Comparison of ENCODE assay signal across 22 mouse cellular contexts in genomic region chr4:20988474-20988873, GRCm38 (mm10).
DNase-seq lines count a peak whose midpoint lies in the region; ATAC-seq and TF ChIP-seq lines count a peak whose summit lies in the region.
"Had no signal": no experiment of that assay in that cellular context is flagged by ENCODE, and none has a peak within 500 bp of the region (broad histone marks: within the 10 kb centered on the region; RNA-seq: fewer than 3 reads in every experiment).

No protein-coding gene starts in this region.

- H3K36me3 ChIP-seq in forebrain, embryonic 13.5 days (ENCODE audit: poor library complexity, severe bottlenecking), result no peaks in the 10 kb centered on the region
- no peaks in the 10 kb centered on the region for H3K36me3 ChIP-seq in forebrain, embryonic 15.5 days
- H3K36me3 ChIP-seq in forebrain, postnatal 0 days (ENCODE audit: insufficient read depth), result no peaks in the 10 kb centered on the region
- no peaks in the 10 kb centered on the region for H3K36me3 ChIP-seq in forebrain, embryonic 10.5 days (replicated peaks)
- H3K36me3 ChIP-seq in hindbrain, embryonic 16.5 days (ENCODE audit: control insufficient read depth, insufficient read depth, low read length), result no peaks in the 10 kb centered on the region
- H3K36me3 ChIP-seq in hindbrain, embryonic 10.5 days, result no peaks in the 10 kb centered on the region
- no peaks in the 10 kb centered on the region for H3K36me3 ChIP-seq in midbrain, postnatal 0 days (ENCODE audit: insufficient read depth, low read length)
- H3K36me3 ChIP-seq in midbrain, embryonic 15.5 days (replicated peaks), result no peaks in the 10 kb centered on the region
- H3K36me3 ChIP-seq: heart, embryonic 12.5 days; heart, embryonic 15.5 days had no signal

- 0 out of 2 replicates have a peak, but pooled peaks have one; percentile 62 for ATAC-seq in forebrain, embryonic 13.5 days
- ATAC-seq in forebrain, embryonic 15.5 days (replicated peaks), result no peak; the same call in 1 of the 2 replicates
- ATAC-seq in forebrain, postnatal 0 days, result peak; percentile 56; the same call in 1 of the 2 replicates
- ATAC-seq in hindbrain, embryonic 16.5 days, result peak; percentile 79
- ATAC-seq in midbrain, postnatal 0 days (ENCODE audit: low FRiP score), result no peak
- no peak; the same call in 1 of the 2 replicates for ATAC-seq in midbrain, embryonic 15.5 days (replicated peaks)
- ATAC-seq: activated CD4-positive, CD25-positive, alpha-beta regulatory T cell, adult 4 months; intestine, postnatal 0 days had no signal

- no peak overlapping the region for H3K4me3 ChIP-seq in forebrain, embryonic 13.5 days
- no peak overlapping the region for H3K4me3 ChIP-seq in forebrain, embryonic 15.5 days
- H3K4me3 ChIP-seq in forebrain, postnatal 0 days (ENCODE audit: low read depth, low read length), result no peak overlapping the region
- H3K4me3 ChIP-seq in forebrain, embryonic 10.5 days, result no peak overlapping the region
- no peak overlapping the region for H3K4me3 ChIP-seq in hindbrain, embryonic 16.5 days (ENCODE audit: low read length)
- H3K4me3 ChIP-seq in hindbrain, embryonic 10.5 days, result no peak overlapping the region
- H3K4me3 ChIP-seq in midbrain, postnatal 0 days (ENCODE audit: low read depth, low read length), result no peak overlapping the region
- no peak overlapping the region for H3K4me3 ChIP-seq in midbrain, embryonic 15.5 days
- H3K4me3 ChIP-seq: heart, embryonic 12.5 days; heart, embryonic 15.5 days had no signal

- peak; percentile 4 for DNase-seq in forebrain, postnatal 0 days
- DNase-seq in forebrain, embryonic 10.5 days (ENCODE audit: extremely low spot score, low spot score), result no peak
- DNase-seq in hindbrain, embryonic 10.5 days (ENCODE audit: low spot score), result no peak
- peak; percentile 13 for DNase-seq in midbrain, postnatal 0 days (ENCODE audit: low spot score)
- DNase-seq: adrenal gland, adult 8-10 months; adrenal gland, postnatal 25 days; cerebellum, adult 18-20 months; cerebellum, adult 9-10 months; cerebellum, postnatal 14 days; gastrocnemius, postnatal 25 days; heart, adult 18-20 months; heart, postnatal 10 days; heart, postnatal 36 days; kidney, adult 2 months had no signal

- no peaks in the 10 kb centered on the region for H3K27me3 ChIP-seq in forebrain, embryonic 13.5 days
- no peaks in the 10 kb centered on the region for H3K27me3 ChIP-seq in forebrain, embryonic 15.5 days
- no peaks in the 10 kb centered on the region for H3K27me3 ChIP-seq in forebrain, postnatal 0 days (ENCODE audit: insufficient read depth, low read length)
- no peaks in the 10 kb centered on the region for H3K27me3 ChIP-seq in forebrain, embryonic 10.5 days (ENCODE audit: poor library complexity, severe bottlenecking)
- H3K27me3 ChIP-seq in hindbrain, embryonic 16.5 days (replicated peaks; ENCODE audit: control insufficient read depth, insufficient read depth, low read length), result no peaks in the 10 kb centered on the region
- no peaks in the 10 kb centered on the region for H3K27me3 ChIP-seq in hindbrain, embryonic 10.5 days (ENCODE audit: insufficient read depth, poor library complexity, severe bottlenecking)
- no peaks in the 10 kb centered on the region for H3K27me3 ChIP-seq in midbrain, postnatal 0 days (ENCODE audit: insufficient read depth, low read length)
- no peaks in the 10 kb centered on the region for H3K27me3 ChIP-seq in midbrain, embryonic 15.5 days (replicated peaks)
- H3K27me3 ChIP-seq: heart, embryonic 12.5 days; heart, embryonic 15.5 days had no signal

- no peak overlapping the region for H3K9ac ChIP-seq in forebrain, embryonic 13.5 days
- H3K9ac ChIP-seq in forebrain, embryonic 15.5 days (replicated peaks), result no peak overlapping the region
- no peak overlapping the region for H3K9ac ChIP-seq in forebrain, postnatal 0 days
- H3K9ac ChIP-seq in hindbrain, embryonic 16.5 days (ENCODE audit: low read depth, low read length), result no peak overlapping the region
- H3K9ac ChIP-seq in midbrain, postnatal 0 days (replicated peaks; ENCODE audit: low read length, poor library complexity, severe bottlenecking), result no peak overlapping the region
- H3K9ac ChIP-seq in midbrain, embryonic 15.5 days, result no peak overlapping the region
- H3K9ac ChIP-seq: heart, embryonic 12.5 days; heart, embryonic 15.5 days had no signal

- 47% methylated on average over 1 of the region's 1 CpGs for WGBS in forebrain, embryonic 13.5 days
- WGBS in forebrain, embryonic 15.5 days, result 35% methylated on average over 1 of the region's 1 CpGs
- WGBS in forebrain, postnatal 0 days, result 15% methylated on average over 1 of the region's 1 CpGs
- WGBS in forebrain, embryonic 10.5 days, result 68% methylated on average over 1 of the region's 1 CpGs
- 19% methylated on average over 1 of the region's 1 CpGs for WGBS in hindbrain, embryonic 16.5 days
- WGBS in hindbrain, embryonic 10.5 days, result 58% methylated on average over 1 of the region's 1 CpGs
- WGBS in midbrain, postnatal 0 days, result 40% methylated on average over 1 of the region's 1 CpGs
- 38% methylated on average over 1 of the region's 1 CpGs for WGBS in midbrain, embryonic 15.5 days

- H3K4me2 ChIP-seq in forebrain, embryonic 13.5 days, result no peak overlapping the region
- no peak overlapping the region for H3K4me2 ChIP-seq in forebrain, embryonic 15.5 days (replicated peaks)
- H3K4me2 ChIP-seq in forebrain, postnatal 0 days (ENCODE audit: low read depth), result no peak overlapping the region
- no peak overlapping the region for H3K4me2 ChIP-seq in hindbrain, embryonic 16.5 days (ENCODE audit: low read length)
- H3K4me2 ChIP-seq in midbrain, postnatal 0 days (ENCODE audit: low read depth, low read length, poor library complexity, severe bottlenecking), result no peak overlapping the region
- no peak overlapping the region for H3K4me2 ChIP-seq in midbrain, embryonic 15.5 days
- H3K4me2 ChIP-seq: heart, embryonic 12.5 days; heart, embryonic 15.5 days had no signal

- no peak overlapping the region for H3K27ac ChIP-seq in forebrain, embryonic 13.5 days
- no peak overlapping the region for H3K27ac ChIP-seq in forebrain, embryonic 15.5 days (replicated peaks)
- no peak overlapping the region for H3K27ac ChIP-seq in forebrain, postnatal 0 days (ENCODE audit: low read depth, low read length)
- H3K27ac ChIP-seq in forebrain, embryonic 10.5 days, result no peak overlapping the region
- no peak overlapping the region for H3K27ac ChIP-seq in hindbrain, embryonic 16.5 days (ENCODE audit: low read depth, low read length)
- H3K27ac ChIP-seq in hindbrain, embryonic 10.5 days, result no peak overlapping the region
- no peak overlapping the region for H3K27ac ChIP-seq in midbrain, postnatal 0 days (ENCODE audit: low read depth, low read length)
- no peak overlapping the region for H3K27ac ChIP-seq in midbrain, embryonic 15.5 days
- H3K27ac ChIP-seq: heart, embryonic 15.5 days had no signal

- TF ChIP-seq CTCF in forebrain, postnatal 0 days (IDR thresholded peaks at IDR 0.05; ENCODE audit: low read depth), result no peak
- TF ChIP-seq CTCF in midbrain, postnatal 0 days (IDR thresholded peaks at IDR 0.05), result no peak

- H3K9me3 ChIP-seq in forebrain, embryonic 13.5 days (replicated peaks), result no peaks in the 10 kb centered on the region
- H3K9me3 ChIP-seq in forebrain, embryonic 15.5 days, result no peaks in the 10 kb centered on the region
- no peaks in the 10 kb centered on the region for H3K9me3 ChIP-seq in forebrain, postnatal 0 days (ENCODE audit: low read length)
- no peaks in the 10 kb centered on the region for H3K9me3 ChIP-seq in forebrain, embryonic 10.5 days
- no peaks in the 10 kb centered on the region for H3K9me3 ChIP-seq in hindbrain, embryonic 16.5 days (ENCODE audit: control insufficient read depth, low read length)
- H3K9me3 ChIP-seq in hindbrain, embryonic 10.5 days, result no peaks in the 10 kb centered on the region
- no peaks in the 10 kb centered on the region for H3K9me3 ChIP-seq in midbrain, postnatal 0 days (ENCODE audit: low read length)
- H3K9me3 ChIP-seq in midbrain, embryonic 15.5 days, result no peaks in the 10 kb centered on the region
- H3K9me3 ChIP-seq: heart, embryonic 12.5 days; heart, embryonic 15.5 days had no signal

- no peaks in the 10 kb centered on the region for H3K4me1 ChIP-seq in forebrain, embryonic 13.5 days
- no peaks in the 10 kb centered on the region for H3K4me1 ChIP-seq in forebrain, embryonic 15.5 days
- no peaks in the 10 kb centered on the region for H3K4me1 ChIP-seq in forebrain, postnatal 0 days (ENCODE audit: insufficient read depth)
- H3K4me1 ChIP-seq in forebrain, embryonic 10.5 days, result no peaks in the 10 kb centered on the region
- no peaks in the 10 kb centered on the region for H3K4me1 ChIP-seq in hindbrain, embryonic 16.5 days (ENCODE audit: control insufficient read depth, insufficient read depth, low read depth, low read length)
- no peaks in the 10 kb centered on the region for H3K4me1 ChIP-seq in hindbrain, embryonic 10.5 days (replicated peaks)
- H3K4me1 ChIP-seq in midbrain, postnatal 0 days (ENCODE audit: insufficient read depth, low read length), result no peaks in the 10 kb centered on the region
- no peaks in the 10 kb centered on the region for H3K4me1 ChIP-seq in midbrain, embryonic 15.5 days
- H3K4me1 ChIP-seq: heart, embryonic 12.5 days; heart, embryonic 15.5 days had no signal

Comparison
In these comparisons a context has a peak if more than half of its experiments do, and no peak if none do; other contexts are left out.
1. ATAC-seq: peak in forebrain, embryonic 13.5 days (single experiment), forebrain, postnatal 0 days (single experiment) and hindbrain, embryonic 16.5 days (single experiment); none in forebrain, embryonic 15.5 days (single experiment), midbrain, postnatal 0 days (single experiment) and midbrain, embryonic 15.5 days (single experiment).
2. DNase-seq: peak in forebrain, postnatal 0 days (single experiment) and midbrain, postnatal 0 days (single experiment); none in forebrain, embryonic 10.5 days (single experiment) and hindbrain, embryonic 10.5 days (single experiment).